Comparison of ENCODE assay signal across 8 mouse cellular contexts in genomic region chr1:82724339-82725025, GRCm38 (mm10). TPM values are rescaled to one million over a fixed set of nuclear protein-coding genes. Genes with fewer than 3 reads are reported as not detected.
DNase-seq lines count a peak whose midpoint lies in the region; ATAC-seq lines count a peak whose summit lies in the region.

Gene Mff (plus strand): TSS chr1:82724890.

- H3K27ac ChIP-seq in brown adipose tissue, adult 24 weeks (replicated peaks; ENCODE audit: low read depth, low read length): peak within 1 kb of the TSS; percentile 89
- peak within 1 kb of the TSS; percentile 83 for H3K27ac ChIP-seq in heart, embryonic 13.5 days (replicated peaks)
- H3K27ac ChIP-seq in liver, embryonic 12.5 days: peak within 1 kb of the TSS; percentile 95
- H3K27ac ChIP-seq in stomach, embryonic 15.5 days: peak within 1 kb of the TSS; percentile 78; the same call in 1 of the 2 replicates

- peak within 1 kb of the TSS; percentile 92 for H3K4me3 ChIP-seq in brown adipose tissue, adult 24 weeks (ENCODE audit: insufficient read depth, low read depth, low read length)
- peak within 1 kb of the TSS; percentile 95 for H3K4me3 ChIP-seq in heart, embryonic 13.5 days
- H3K4me3 ChIP-seq in liver, embryonic 12.5 days: peak within 1 kb of the TSS; percentile 84
- H3K4me3 ChIP-seq in stomach, embryonic 15.5 days (replicated peaks): peak within 1 kb of the TSS; percentile 93

- peak within 1 kb of the TSS; percentile 91 for H3K4me2 ChIP-seq in heart, embryonic 13.5 days
- H3K4me2 ChIP-seq in liver, embryonic 12.5 days: peak within 1 kb of the TSS; percentile 88
- H3K4me2 ChIP-seq in stomach, embryonic 15.5 days: peak within 1 kb of the TSS; percentile 87

- ATAC-seq in heart, embryonic 13.5 days (ENCODE audit: extremely low read depth, insufficient number of reproducible peaks, low FRiP score, low TSS enrichment): peak; percentile 95
- peak; percentile 95 for ATAC-seq in liver, embryonic 12.5 days
- peak; percentile 99 for ATAC-seq in stomach, embryonic 15.5 days (ENCODE audit: insufficient read depth, low FRiP score, low read depth)

- peaks cover 21% of the 10 kb centered on the region for H3K27me3 ChIP-seq in heart, embryonic 13.5 days (replicated peaks)
- H3K27me3 ChIP-seq in liver, embryonic 12.5 days (replicated peaks): peaks cover 4% of the 10 kb centered on the region; the same call in 1 of the 2 replicates
- H3K27me3 ChIP-seq in stomach, embryonic 15.5 days (replicated peaks): peaks cover 3% of the 10 kb centered on the region; the same call in 1 of the 2 replicates

- H3K9ac ChIP-seq in heart, embryonic 13.5 days: peak within 1 kb of the TSS; percentile 98
- H3K9ac ChIP-seq in liver, embryonic 12.5 days: peak within 1 kb of the TSS; percentile 94
- peak within 1 kb of the TSS; percentile 98 for H3K9ac ChIP-seq in stomach, embryonic 15.5 days

- peak; percentile 95 for DNase-seq in CD4-positive, CD25-positive, alpha-beta regulatory T cell, adult 2 months (ENCODE audit: low read depth, low spot score)
- DNase-seq in fat pad, adult 2 months (ENCODE audit: extremely low read depth, low read depth, low spot score): peak; percentile 73
- DNase-seq in kidney, postnatal 10 days: peak; percentile 96
- DNase-seq in natural killer cell, adult 2 months (ENCODE audit: low spot score in 2 of 2): peak; percentile 90

- H3K9me3 ChIP-seq in heart, embryonic 13.5 days: no peaks in the 10 kb centered on the region
- H3K9me3 ChIP-seq in liver, embryonic 12.5 days (replicated peaks): no peaks in the 10 kb centered on the region
- no peaks in the 10 kb centered on the region for H3K9me3 ChIP-seq in stomach, embryonic 15.5 days

- peaks cover 22% of the 10 kb centered on the region for H3K36me3 ChIP-seq in heart, embryonic 13.5 days
- peaks cover 23% of the 10 kb centered on the region for H3K36me3 ChIP-seq in liver, embryonic 12.5 days
- H3K36me3 ChIP-seq in stomach, embryonic 15.5 days: peaks cover 4% of the 10 kb centered on the region; the same call in 1 of the 2 replicates

- 9% methylated on average over 38 of the region's 38 CpGs for WGBS in heart, embryonic 13.5 days
- WGBS in liver, embryonic 12.5 days (ENCODE audit: insufficient replicate concordance): 9% methylated on average over 38 of the region's 38 CpGs
- WGBS in stomach, embryonic 15.5 days: 9% methylated on average over 38 of the region's 38 CpGs

- no peaks in the 10 kb centered on the region for H3K4me1 ChIP-seq in brown adipose tissue, adult 24 weeks (ENCODE audit: control insufficient read depth, insufficient read depth, insufficient read length, low read length)
- H3K4me1 ChIP-seq in heart, embryonic 13.5 days: peaks cover 13% of the 10 kb centered on the region
- H3K4me1 ChIP-seq in liver, embryonic 12.5 days: peaks cover 31% of the 10 kb centered on the region
- H3K4me1 ChIP-seq in stomach, embryonic 15.5 days: peaks cover 10% of the 10 kb centered on the region; the same call in 1 of the 2 replicates

RNA-seq across cellular contexts. Expression of gene Mff, which starts in this region (rescaled TPM):
- 191 and 204 TPM in 2 replicates for polyA plus RNA-seq in brown adipose tissue, adult 24 weeks (2012; ENCODE audit: insufficient read depth, insufficient read length, missing spikeins)
- 187 and 214 TPM in 2 replicates for polyA plus RNA-seq in heart, embryonic 13.5 days (2015; fragmentation: Nextera tagmentation; extraction: Ambion mirVana)
- polyA plus RNA-seq in liver, embryonic 12.5 days (2016; fragmentation: Nextera tagmentation; extraction: Ambion mirVana): 208 TPM in 2 replicates
- 175 and 178 TPM in 2 replicates for polyA plus RNA-seq in stomach, embryonic 15.5 days (2015; fragmentation: Nextera tagmentation; extraction: Ambion mirVana)

Comparison
In these comparisons a context has a peak if more than half of its experiments do, and no peak if none do; other contexts are left out.
1. Peak in every context shown above with its lines: DNase-seq, ATAC-seq, H3K4me3 ChIP-seq and H3K27ac ChIP-seq.